Mouse (Mus musculus): ENCODE results near the gene Dph2. TPM values are rescaled to one million over a fixed set of nuclear protein-coding genes. Genes with fewer than 3 reads are reported as not detected.
A peak's percentile ranks its signal among the peaks of the same experiment; 100 is the strongest.

Gene Dph2
- total and polyA plus RNA-seq, 3 experiments, result 25.2 to 27.2 TPM; not detected in 1

DNA sequence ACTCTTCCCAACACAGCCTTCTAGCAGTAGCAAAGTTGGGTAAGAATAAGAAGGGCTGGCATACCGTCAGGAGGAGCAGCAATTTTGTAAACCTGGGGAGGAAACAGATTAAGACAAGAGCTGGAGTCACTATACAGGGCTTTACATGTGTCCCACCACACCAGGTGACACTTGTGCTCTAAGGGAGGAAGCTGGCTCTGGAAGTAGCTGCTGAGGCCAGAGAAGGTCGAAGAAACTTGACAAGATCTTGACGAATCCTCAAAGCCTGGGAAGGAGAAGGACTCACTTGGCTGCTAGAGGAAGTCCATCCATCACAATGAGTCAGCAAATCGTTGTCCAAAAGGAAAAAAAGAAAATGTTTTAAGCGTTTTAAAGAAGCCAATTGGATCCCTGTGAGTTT, 24.6 kb upstream of the Dph2 start:
- peak overlapping the region; percentile 90 to 96 for H3K4me3 ChIP-seq (ENCODE audit: control insufficient read depth in 1 of 2, insufficient read depth in 1 of 2, low read depth in 2 of 2, low read length in 2 of 2)
- no peaks in the 10 kb centered on the region for H3K9me3 ChIP-seq (replicated peaks; ENCODE audit: insufficient read depth, low read length)
- H3K27me3 ChIP-seq (ENCODE audit: control insufficient read depth in 1 of 2, insufficient read depth in 2 of 2, low read length in 2 of 2), result no peaks in the 10 kb centered on the region
- H3K79me2 ChIP-seq (ENCODE audit: control insufficient read depth, insufficient read depth, low read length, poor library complexity), result peaks cover 32% of the 10 kb centered on the region
- DNase-seq (ENCODE audit: low read depth, low spot score), result peak; percentile 70
- H3K9ac ChIP-seq (ENCODE audit: control insufficient read depth, low read depth, low read length, poor library complexity, severe bottlenecking), result peak overlapping the region; percentile 75
- peaks cover 14 to 40% of the 10 kb centered on the region in 2 experiments for H3K4me1 ChIP-seq (ENCODE audit: control insufficient read depth in 1 of 2, insufficient read depth in 2 of 2, low read length in 2 of 2)
- H3K27ac ChIP-seq (ENCODE audit: control insufficient read depth, low read depth, low read length), result peak overlapping the region; percentile 80
- peaks cover 0 to 35% of the 10 kb centered on the region in 2 experiments; a peak in 2 of 4 replicates for H3K36me3 ChIP-seq (ENCODE audit: control insufficient read depth in 1 of 2, insufficient read depth in 2 of 2, low read length in 2 of 2)
- TF ChIP-seq E2F4 (IDR thresholded peaks at IDR 0.05; ENCODE audit: borderline replicate concordance, low read depth, low read length), result no peak
- 0 out of 2 replicates have a peak, but pooled peaks have one; percentile 6 for TF ChIP-seq TCF12 (IDR thresholded peaks at IDR 0.05; ENCODE audit: low read depth, low read length)
- 0 out of 4 replicates have a peak, but pooled peaks of 1 of the 2 experiments have one; percentile 32 for TF ChIP-seq POLR2A (IDR thresholded peaks at IDR 0.05; ENCODE audit: control insufficient read depth in 1 of 2, insufficient read depth in 1 of 2, low read depth in 1 of 2, low read length in 2 of 2, poor library complexity in 1 of 2)
- 0 out of 2 replicates have a peak, but pooled peaks have one; percentile 16 for TF ChIP-seq USF1 (IDR thresholded peaks at IDR 0.05; ENCODE audit: low read depth, low read length)
- no peak for TF ChIP-seq MAZ (IDR thresholded peaks at IDR 0.05; ENCODE audit: low read depth, low read length)
- peak in 1 of 2 experiments; percentile 15; a peak in 1 of 4 replicates for TF ChIP-seq EP300 (IDR thresholded peaks at IDR 0.05; ENCODE audit: low read depth in 1 of 2, low read length in 2 of 2)
- no peak for TF ChIP-seq NRF1 (IDR thresholded peaks at IDR 0.05; ENCODE audit: insufficient read depth, low read depth, low read length, poor library complexity, severe bottlenecking)

DNA sequence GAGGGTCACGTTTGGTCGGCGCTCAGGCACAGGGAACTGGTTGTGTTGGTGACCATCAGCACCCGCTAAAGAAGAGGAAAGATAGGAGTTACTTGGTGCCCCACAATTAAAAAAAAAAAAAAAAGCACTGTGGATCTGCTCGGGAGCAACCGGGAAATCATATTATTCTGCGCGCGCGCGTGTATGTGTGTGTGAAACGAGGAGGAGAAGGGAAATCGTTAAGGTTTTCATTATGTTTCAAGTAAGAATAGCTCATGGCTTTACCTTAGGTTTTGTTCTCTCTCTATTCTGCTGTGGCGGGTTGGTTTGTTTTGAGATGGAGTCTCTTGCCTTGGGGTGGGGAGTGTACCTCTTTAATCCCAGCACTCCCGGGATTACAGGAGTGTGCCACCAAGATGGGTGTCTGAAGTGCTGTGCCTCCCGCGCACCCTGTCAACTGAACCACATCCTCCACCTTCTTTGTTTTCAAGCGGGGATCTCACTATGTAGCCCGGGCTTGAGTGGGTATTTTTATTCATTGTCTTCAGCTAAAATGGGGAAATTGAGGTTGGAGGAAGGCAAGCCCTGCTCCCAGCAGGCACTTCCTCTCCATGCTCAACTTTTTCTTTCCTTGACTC, 23.8 kb upstream of the Dph2 start:
- H3K27ac ChIP-seq (ENCODE audit: control insufficient read depth, low read depth, low read length), result peak overlapping the region; percentile 80
- peaks cover 37% of the 10 kb centered on the region for H3K79me2 ChIP-seq (ENCODE audit: control insufficient read depth, insufficient read depth, low read length, poor library complexity)
- H3K9me3 ChIP-seq (replicated peaks; ENCODE audit: insufficient read depth, low read length), result no peaks in the 10 kb centered on the region
- DNase-seq (ENCODE audit: low read depth, low spot score), result peak; percentile 78
- H3K36me3 ChIP-seq (ENCODE audit: control insufficient read depth in 1 of 2, insufficient read depth in 2 of 2, low read length in 2 of 2), result peaks cover 0 to 34% of the 10 kb centered on the region in 2 experiments; a peak in 2 of 4 replicates
- no peaks in the 10 kb centered on the region for H3K27me3 ChIP-seq (ENCODE audit: control insufficient read depth in 1 of 2, insufficient read depth in 2 of 2, low read length in 2 of 2)
- H3K9ac ChIP-seq (ENCODE audit: control insufficient read depth, low read depth, low read length, poor library complexity, severe bottlenecking), result peak overlapping the region; percentile 75
- H3K4me1 ChIP-seq (ENCODE audit: control insufficient read depth in 1 of 2, insufficient read depth in 2 of 2, low read length in 2 of 2), result peaks cover 13 to 33% of the 10 kb centered on the region in 2 experiments
- peak overlapping the region; percentile 90 to 96 for H3K4me3 ChIP-seq (ENCODE audit: control insufficient read depth in 1 of 2, insufficient read depth in 1 of 2, low read depth in 2 of 2, low read length in 2 of 2)
- TF ChIP-seq EP300 (IDR thresholded peaks at IDR 0.05; ENCODE audit: low read depth in 1 of 2, low read length in 2 of 2) (peak; percentile 16 to 45; a peak in 2 of 4 replicates), BHLHE40 (IDR thresholded peaks at IDR 0.05; ENCODE audit: borderline replicate concordance, low read depth, low read length) (no peak), MAFK (IDR thresholded peaks at IDR 0.05; ENCODE audit: borderline replicate concordance, low read depth, low read length) (no peak), GATA1 (IDR thresholded peaks at IDR 0.05; ENCODE audit: low read depth, low read length) (no peak), HCFC1 (IDR thresholded peaks at IDR 0.05; ENCODE audit: low read depth, low read length) (no peak), TAL1 (IDR thresholded peaks at IDR 0.05; ENCODE audit: low read length) (no peak), RAD21 (IDR thresholded peaks at IDR 0.05; ENCODE audit: low read depth, low read length) (no peak), ELF1 (IDR thresholded peaks at IDR 0.05; ENCODE audit: low read depth, low read length) (no peak), ZKSCAN1 (IDR thresholded peaks at IDR 0.05; ENCODE audit: low read depth, low read length) (no peak), MYC (IDR thresholded peaks at IDR 0.05; ENCODE audit: low read depth, low read length) (no peak; the same call in 1 of the 2 replicates), MEF2A (IDR thresholded peaks at IDR 0.05; ENCODE audit: extremely low read depth, insufficient replicate concordance, low read depth, low read length, poor library complexity, severe bottlenecking) (no peak), RCOR1 (IDR thresholded peaks at IDR 0.05; ENCODE audit: low read depth, low read length) (no peak; the same call in 1 of the 2 replicates), E2F4 (IDR thresholded peaks at IDR 0.05; ENCODE audit: borderline replicate concordance, low read depth, low read length) (no peak), MXI1 (IDR thresholded peaks at IDR 0.05; ENCODE audit: low read depth, low read length) (peak; percentile 44; the same call in 1 of the 2 replicates), MYB (IDR thresholded peaks at IDR 0.05; ENCODE audit: low read depth, low read length) (no peak), NRF1 (IDR thresholded peaks at IDR 0.05; ENCODE audit: insufficient read depth, low read depth, low read length, poor library complexity, severe bottlenecking) (no peak), GABPA (IDR thresholded peaks at IDR 0.05; ENCODE audit: low read depth, low read length) (no peak), SIN3A (IDR thresholded peaks at IDR 0.05; ENCODE audit: low read length) (peak; percentile 25; the same call in 1 of the 2 replicates), USF2 (IDR thresholded peaks at IDR 0.05; ENCODE audit: borderline replicate concordance in 1 of 2, insufficient read depth in 1 of 2, low read depth in 1 of 2, low read length in 2 of 2) (no peak), POLR2AphosphoS2 (IDR thresholded peaks at IDR 0.05; ENCODE audit: low read length) (no peak), MAX (IDR thresholded peaks at IDR 0.05; ENCODE audit: low read length) (no peak), TBP (IDR thresholded peaks at IDR 0.05; ENCODE audit: low read depth, low read length) (peak; percentile 67; the same call in 1 of the 2 replicates), JUND (IDR thresholded peaks at IDR 0.05; ENCODE audit: low read depth, low read length) (no peak), USF1 (IDR thresholded peaks at IDR 0.05; ENCODE audit: low read depth, low read length) (no peak), ZNF384 (IDR thresholded peaks at IDR 0.05; ENCODE audit: low read depth, low read length) (peak; percentile 41; the same call in 1 of the 2 replicates)
